Mouse (Mus musculus): ENCODE results near the gene Sema7a. TPM values are rescaled to one million over a fixed set of nuclear protein-coding genes. Genes with fewer than 3 reads are reported as not detected.

Gene Sema7a
- total RNA-seq, 1 experiment, result 7.5 TPM

DNA sequence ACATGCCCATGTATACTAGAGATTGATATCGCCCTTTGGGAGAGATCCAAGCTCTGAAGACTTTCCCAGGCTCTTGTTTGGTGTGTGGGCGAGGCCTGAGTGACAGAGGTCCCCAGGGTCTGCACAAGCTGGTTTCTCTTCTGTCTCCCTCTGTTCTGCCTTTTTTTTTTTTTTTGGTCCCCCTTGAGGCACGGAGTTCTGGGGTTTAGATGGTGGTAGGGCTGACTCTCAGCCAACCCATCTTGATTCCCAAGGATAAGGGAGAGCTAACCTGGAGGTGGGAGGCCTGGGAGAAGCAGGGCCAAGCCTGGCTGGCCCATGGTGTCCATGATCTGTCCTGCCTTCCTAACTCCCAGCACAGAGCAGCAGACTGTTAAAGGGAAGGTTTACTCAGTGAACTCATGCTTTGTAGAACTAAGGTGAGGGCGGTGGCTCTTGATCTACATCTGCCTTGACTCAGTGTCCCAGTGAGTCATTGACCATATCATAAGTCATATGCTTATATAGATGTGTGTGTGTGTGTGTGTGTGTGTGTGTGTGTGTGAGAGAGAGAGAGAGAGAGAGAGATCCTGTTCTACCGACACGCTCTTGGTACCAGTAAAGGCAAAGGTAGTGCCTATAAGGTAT is 33.6 kb downstream of the Sema7a start:
- in situ Hi-C loops (cut with MboI; ENCODE audit: low sequenced_read_pairs in 2 of 2, unreplicated experiment in 2 of 2), result no loop called here
- no peaks in the 10 kb centered on the region for H3K9me3 ChIP-seq (ENCODE audit: control insufficient read depth, insufficient read depth, low read depth, low read length)
- H3K4me1 ChIP-seq (ENCODE audit: control insufficient read depth in 2 of 2, insufficient read depth in 2 of 2, low read length in 2 of 2, poor library complexity in 1 of 2), result 0 out of 4 replicates have a peak, but pooled peaks cover 0 to 2% of the 10 kb centered on the region in 2 experiments
- no peak for DNase-seq (ENCODE audit: low read depth, low spot score)
- H3K9ac ChIP-seq (ENCODE audit: insufficient read depth, low read depth, low read length, poor library complexity, severe bottlenecking), result no peak overlapping the region
- no peaks in the 10 kb centered on the region for H3K36me3 ChIP-seq (ENCODE audit: control insufficient read depth, insufficient read depth, low read length, poor library complexity, severe bottlenecking)
- H3K4me3 ChIP-seq (ENCODE audit: insufficient read depth in 1 of 2, low read depth in 1 of 2, low read length in 2 of 2, poor library complexity in 1 of 2, severe bottlenecking in 1 of 2), result no peak overlapping the region
- TF ChIP-seq ZC3H11A (IDR thresholded peaks at IDR 0.05; ENCODE audit: borderline replicate concordance, low read depth, low read length), result no peak
- no peak for TF ChIP-seq MAFK (IDR thresholded peaks at IDR 0.05; ENCODE audit: insufficient read depth, low read depth, low read length)
- no peak for TF ChIP-seq CHD2 (IDR thresholded peaks at IDR 0.05; ENCODE audit: low read depth, low read length)
- TF ChIP-seq HCFC1 (IDR thresholded peaks at IDR 0.05; ENCODE audit: borderline replicate concordance, insufficient read depth, low read length), result no peak
- no peak for TF ChIP-seq ZNF384 (IDR thresholded peaks at IDR 0.05; ENCODE audit: low read depth, low read length)
- H3K27ac ChIP-seq (ENCODE audit: insufficient read depth, low read depth, low read length, poor library complexity, severe bottlenecking), result no peak overlapping the region

DNA sequence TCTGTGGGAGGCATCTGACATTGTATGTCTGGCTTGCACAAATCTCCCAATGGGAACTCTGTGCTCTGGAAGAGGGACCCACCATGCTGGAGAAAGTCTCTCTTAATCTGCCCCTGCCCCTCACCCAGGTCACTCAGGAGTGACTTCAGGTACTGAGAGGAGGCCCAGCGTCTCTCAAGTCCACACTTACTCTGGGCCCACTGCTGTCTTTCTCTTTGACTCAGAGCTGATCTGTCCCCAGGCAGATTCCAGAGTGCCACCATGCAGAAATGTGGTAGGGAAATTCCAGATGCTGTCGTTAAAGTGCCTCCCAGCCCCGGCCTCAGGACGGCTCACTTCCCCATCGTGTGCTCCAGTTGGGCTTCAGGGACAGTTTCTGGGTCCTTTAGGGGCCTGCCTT is 34.3 kb downstream of the Sema7a start:
- TF ChIP-seq ZNF384 (IDR thresholded peaks at IDR 0.05; ENCODE audit: low read depth, low read length) (no peak), ZC3H11A (IDR thresholded peaks at IDR 0.05; ENCODE audit: borderline replicate concordance, low read depth, low read length) (no peak), MAFK (IDR thresholded peaks at IDR 0.05; ENCODE audit: insufficient read depth, low read depth, low read length) (no peak), HCFC1 (IDR thresholded peaks at IDR 0.05; ENCODE audit: borderline replicate concordance, insufficient read depth, low read length) (no peak), CHD2 (IDR thresholded peaks at IDR 0.05; ENCODE audit: low read depth, low read length) (no peak)
- H3K9me3 ChIP-seq (ENCODE audit: control insufficient read depth, insufficient read depth, low read depth, low read length), result no peaks in the 10 kb centered on the region
- in situ Hi-C loops (cut with MboI; ENCODE audit: low sequenced_read_pairs in 2 of 2, unreplicated experiment in 2 of 2), result no loop called here
- no peaks in the 10 kb centered on the region for H3K36me3 ChIP-seq (ENCODE audit: control insufficient read depth, insufficient read depth, low read length, poor library complexity, severe bottlenecking)
- no peak overlapping the region for H3K4me3 ChIP-seq (ENCODE audit: insufficient read depth in 1 of 2, low read depth in 1 of 2, low read length in 2 of 2, poor library complexity in 1 of 2, severe bottlenecking in 1 of 2)
- H3K9ac ChIP-seq (ENCODE audit: insufficient read depth, low read depth, low read length, poor library complexity, severe bottlenecking), result no peak overlapping the region
- H3K27ac ChIP-seq (ENCODE audit: insufficient read depth, low read depth, low read length, poor library complexity, severe bottlenecking), result no peak overlapping the region
- no peaks in the 10 kb centered on the region for H3K4me1 ChIP-seq (ENCODE audit: control insufficient read depth in 2 of 2, insufficient read depth in 2 of 2, low read length in 2 of 2, poor library complexity in 1 of 2)
- DNase-seq (ENCODE audit: low read depth, low spot score), result no peak

DNA sequence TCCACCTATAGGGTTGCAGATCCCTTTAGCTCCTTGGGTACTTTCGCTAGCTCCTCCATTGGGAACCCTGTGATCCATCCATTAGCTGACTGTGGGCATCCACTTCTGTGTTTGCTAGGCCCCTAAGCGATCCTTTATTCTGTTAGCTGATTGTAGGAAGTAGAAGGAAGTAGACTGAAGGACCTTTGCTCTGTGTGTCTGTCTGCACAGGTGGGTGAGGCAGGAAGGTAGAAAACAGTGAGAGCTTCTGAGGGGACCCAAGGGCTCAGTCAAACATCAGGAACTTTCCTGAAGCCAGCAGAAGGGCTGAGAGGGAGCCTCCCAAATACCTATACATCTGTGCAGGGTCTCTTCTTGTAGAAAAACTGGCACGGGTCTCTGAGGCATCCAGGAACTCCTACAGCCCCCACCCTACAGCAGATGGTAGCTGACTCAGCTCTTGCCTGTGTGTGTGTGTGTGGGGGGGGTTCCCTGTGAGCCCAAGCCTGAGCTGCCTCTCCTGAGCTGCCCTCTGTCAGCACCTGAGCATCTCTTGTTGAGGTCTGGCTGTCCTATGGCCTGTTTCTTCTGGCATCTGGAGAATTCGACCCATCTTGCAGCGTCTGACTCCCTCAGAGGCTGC is 35.4 kb downstream of the Sema7a start:
- no peaks in the 10 kb centered on the region for H3K9me3 ChIP-seq (ENCODE audit: control insufficient read depth, insufficient read depth, low read depth, low read length)
- no peak for DNase-seq (ENCODE audit: low read depth, low spot score)
- no peaks in the 10 kb centered on the region for H3K4me1 ChIP-seq (ENCODE audit: control insufficient read depth in 2 of 2, insufficient read depth in 2 of 2, low read length in 2 of 2, poor library complexity in 1 of 2)
- H3K4me3 ChIP-seq (ENCODE audit: insufficient read depth in 1 of 2, low read depth in 1 of 2, low read length in 2 of 2, poor library complexity in 1 of 2, severe bottlenecking in 1 of 2), result no peak overlapping the region
- in situ Hi-C loops (cut with MboI; ENCODE audit: low sequenced_read_pairs in 2 of 2, unreplicated experiment in 2 of 2), result no loop called here
- H3K36me3 ChIP-seq (ENCODE audit: control insufficient read depth, insufficient read depth, low read length, poor library complexity, severe bottlenecking), result no peaks in the 10 kb centered on the region
- TF ChIP-seq ZC3H11A (IDR thresholded peaks at IDR 0.05; ENCODE audit: borderline replicate concordance, low read depth, low read length), result no peak
- no peak for TF ChIP-seq CHD2 (IDR thresholded peaks at IDR 0.05; ENCODE audit: low read depth, low read length)
- no peak for TF ChIP-seq ZNF384 (IDR thresholded peaks at IDR 0.05; ENCODE audit: low read depth, low read length)
- no peak for TF ChIP-seq MAFK (IDR thresholded peaks at IDR 0.05; ENCODE audit: insufficient read depth, low read depth, low read length)
- no peak for TF ChIP-seq HCFC1 (IDR thresholded peaks at IDR 0.05; ENCODE audit: borderline replicate concordance, insufficient read depth, low read length)
- H3K27ac ChIP-seq (ENCODE audit: insufficient read depth, low read depth, low read length, poor library complexity, severe bottlenecking), result no peak overlapping the region
- H3K9ac ChIP-seq (ENCODE audit: insufficient read depth, low read depth, low read length, poor library complexity, severe bottlenecking), result no peak overlapping the region

DNA sequence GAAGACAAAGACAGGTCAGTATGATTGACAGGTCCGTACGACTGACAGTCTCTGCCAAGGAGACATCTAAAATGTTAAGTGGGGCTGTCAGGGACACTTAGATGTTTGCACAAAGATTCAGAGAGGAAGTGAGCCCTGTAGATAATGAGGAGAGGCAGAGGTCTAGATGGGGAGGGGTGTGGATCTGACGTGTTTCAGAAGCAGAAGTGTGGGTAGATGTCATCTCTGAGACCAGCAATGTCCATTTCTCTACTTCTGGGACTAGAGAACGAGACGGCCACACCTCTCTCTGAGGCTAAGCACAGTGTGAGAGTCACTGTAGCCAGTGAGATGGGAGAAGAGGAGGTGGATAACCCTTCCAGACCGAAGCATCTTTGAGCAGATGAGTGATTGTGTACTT is 38.1 kb downstream of the Sema7a start:
- H3K27ac ChIP-seq (ENCODE audit: insufficient read depth, low read depth, low read length, poor library complexity, severe bottlenecking), result no peak overlapping the region; the same call in 1 of the 2 replicates
- in situ Hi-C loops (cut with MboI; ENCODE audit: low sequenced_read_pairs in 2 of 2, unreplicated experiment in 2 of 2), result no loop called here
- no peak for TF ChIP-seq HCFC1 (IDR thresholded peaks at IDR 0.05; ENCODE audit: borderline replicate concordance, insufficient read depth, low read length)
- TF ChIP-seq MAFK (IDR thresholded peaks at IDR 0.05; ENCODE audit: insufficient read depth, low read depth, low read length), result no peak
- TF ChIP-seq ZNF384 (IDR thresholded peaks at IDR 0.05; ENCODE audit: low read depth, low read length), result no peak
- no peak for TF ChIP-seq ZC3H11A (IDR thresholded peaks at IDR 0.05; ENCODE audit: borderline replicate concordance, low read depth, low read length)

More for the DNA sequence above, 38.1 kb downstream of the Sema7a start:
- no peaks in the 10 kb centered on the region for H3K36me3 ChIP-seq (ENCODE audit: control insufficient read depth, insufficient read depth, low read length, poor library complexity, severe bottlenecking)
- no peak for DNase-seq (ENCODE audit: low read depth, low spot score)
- no peak overlapping the region for H3K9ac ChIP-seq (ENCODE audit: insufficient read depth, low read depth, low read length, poor library complexity, severe bottlenecking)
- no peak overlapping the region for H3K4me3 ChIP-seq (ENCODE audit: insufficient read depth in 1 of 2, low read depth in 1 of 2, low read length in 2 of 2, poor library complexity in 1 of 2, severe bottlenecking in 1 of 2)
- H3K9me3 ChIP-seq (ENCODE audit: control insufficient read depth, insufficient read depth, low read depth, low read length), result no peaks in the 10 kb centered on the region
- H3K4me1 ChIP-seq (ENCODE audit: control insufficient read depth in 2 of 2, insufficient read depth in 2 of 2, low read length in 2 of 2, poor library complexity in 1 of 2), result no peaks in the 10 kb centered on the region

Measured in ES-E14 (cell line).